Mouse (Mus musculus) liver, embryonic 14.5 days (tissue): ENCODE data around the gene Prkcb. TPM values are rescaled to one million over a fixed set of nuclear protein-coding genes. Genes with fewer than 3 reads are reported as not detected.

Source experiments
- ATAC-seq: fragments of 200-750 bp; cut with Nextera tagmentation; 2 replicates; pipeline ENCODE4 v1.8.0; 2017; ENCODE audit warnings: moderate number of reproducible peaks, mild to moderate bottlenecking, moderate library complexity; ENCODE audit not compliant: insufficient read depth
- DNase-seq, 3 experiments: peaks; one replicate each; pipeline ENCODE4 v3.0.0-alpha.2; 2012 to 2013; ENCODE audit warnings: low read depth in 3 of 3, low spot score in 3 of 3
- H3K27ac ChIP-seq: fragments of 300-500 bp; sonication (generic); 2 replicates; pipeline ENCODE4 v1.5.1; 2014; ENCODE audit warnings: moderate library complexity, mild to moderate bottlenecking, control low read depth, inconsistent platforms
- H3K27me3 ChIP-seq: fragments of 300-500 bp; sonication (generic); 2 replicates; pipeline ENCODE4 v1.6.1; 2014; ENCODE audit warnings: mild to moderate bottlenecking, low read length, moderate library complexity; ENCODE audit not compliant: control insufficient read depth, insufficient read depth
- H3K36me3 ChIP-seq: fragments of 300-500 bp; sonication (generic); replicated peaks from 2 replicates; pipeline ENCODE4 v1.6.1; 2014; ENCODE audit warnings: low read depth; ENCODE audit not compliant: control insufficient read depth, insufficient read depth
- H3K4me1 ChIP-seq, 2 experiments: fragments of 200-500 bp in 1 of 2; fragments of 300-500 bp in 1 of 2; sonication (generic) in 1 of 2; replicated peaks; 2 replicates each; pipeline ENCODE4 v1.6.1; 2012 to 2014; ENCODE audit warnings: antibody characterized with exemption in 1 of 2, inconsistent platforms in 1 of 2, low read length in 1 of 2; ENCODE audit not compliant: control insufficient read depth in 2 of 2, insufficient read depth in 2 of 2
- H3K4me2 ChIP-seq: fragments of 300-500 bp; sonication (generic); 2 replicates; pipeline ENCODE4 v1.6.1; 2014; ENCODE audit warnings: low read depth, mild to moderate bottlenecking, control low read depth, moderate library complexity
- H3K4me3 ChIP-seq, 2 experiments: fragments of 200-500 bp in 1 of 2; fragments of 300-500 bp in 1 of 2; sonication (generic) in 1 of 2; 2 replicates each; pipeline ENCODE4 v1.5.1; 2012 to 2014; ENCODE audit warnings: low read depth in 2 of 2, low read length in 2 of 2, mild to moderate bottlenecking in 2 of 2, control low read depth in 1 of 2, inconsistent platforms in 1 of 2, moderate library complexity in 1 of 2; ENCODE audit not compliant: insufficient read depth in 1 of 2
- H3K9ac ChIP-seq: fragments of 300-500 bp; sonication (generic); replicated peaks from 2 replicates; pipeline ENCODE4 v1.6.1; 2014; ENCODE audit warnings: mild to moderate bottlenecking, control low read depth, moderate library complexity
- H3K9me3 ChIP-seq: fragments of 300-500 bp; sonication (generic); 2 replicates; pipeline ENCODE4 v1.6.1; 2016; ENCODE audit warnings: low read length, mixed read lengths; ENCODE audit not compliant: control insufficient read depth
- CTCF ChIP-seq: IDR thresholded peaks from 2 replicates; pipeline ENCODE4 v1.5.1; 2016; ENCODE audit warnings: antibody characterized with exemption, low read depth, control low read depth
- EP300 ChIP-seq: IDR thresholded peaks from 2 replicates; pipeline ENCODE4 v1.6.1; 2016; ENCODE audit warnings: antibody characterized with exemption, low read depth
- WGBS: fragments of 180-500 bp; shearing (Covaris S2); extraction: QIAGEN DNeasy Blood & Tissue Kit; methylation state at CpG from one replicate; pipeline ENCODE4 v1.1.7; 2014; ENCODE audit not compliant: insufficient replicate concordance; 5-methylcytosine and 5-hydroxymethylcytosine counted together
- polyA plus RNA-seq, 2 experiments: library from polyadenylated mRNA; depleted of rRNA in 1 of 2; stranded (reverse) in 1 of 2; unstranded in 1 of 2; fragments of >200 nt; fragmentation: Nextera tagmentation in 1 of 2; extraction: Ambion mirVana in 1 of 2; gene quantifications; 2 replicates each; pipeline versions ENCODE4 v1.2.1 to v1.2.3; 2012 to 2014

Gene Prkcb
- polyA plus RNA-seq, 2 experiments, result 1.6 to 2.3 TPM

DNA sequence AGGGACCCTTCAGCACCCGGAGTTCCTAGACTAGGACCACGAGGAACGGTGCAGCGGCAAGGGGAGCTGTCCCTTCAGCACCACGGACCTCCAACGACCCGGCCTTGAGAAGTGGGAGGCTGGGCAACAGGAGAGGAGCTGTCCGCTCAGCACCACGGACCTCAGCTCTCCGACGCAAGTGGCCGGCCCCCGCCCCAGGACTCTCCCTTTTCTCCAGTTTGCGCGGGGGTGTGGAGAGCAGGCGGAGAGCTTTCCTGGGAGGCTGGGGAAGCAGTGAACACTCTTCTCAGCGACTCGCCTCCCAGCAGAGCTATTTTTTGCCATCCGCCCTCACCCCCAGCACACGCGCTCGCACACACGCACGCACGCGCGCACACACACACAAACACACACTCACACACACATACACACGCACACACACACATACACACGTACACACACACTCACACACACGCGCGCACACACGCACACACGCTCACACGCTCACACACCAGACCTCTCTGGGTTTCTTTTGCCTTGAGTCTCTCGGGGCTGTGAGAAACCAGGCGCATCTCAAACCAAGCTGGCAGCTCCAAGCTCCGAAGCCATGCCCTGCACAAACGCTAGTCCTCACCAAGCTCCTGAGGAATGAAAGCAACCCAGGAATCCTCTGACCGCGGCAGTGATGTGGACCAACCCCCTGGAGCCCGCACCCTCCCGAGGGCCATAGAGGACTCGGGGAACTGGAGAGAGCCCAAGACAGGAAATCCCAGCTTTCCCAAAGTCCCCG, 382.5 kb downstream of the Prkcb start:
- Histone ChIP-seq H3K4me3 (no peak overlapping the region), H3K36me3 (no peaks in the 10 kb centered on the region), H3K27me3 (no peaks in the 10 kb centered on the region), H3K4me1 (no peaks in the 10 kb centered on the region), H3K4me2 (no peak overlapping the region), H3K9me3 (no peaks in the 10 kb centered on the region), H3K27ac (no peak overlapping the region), H3K9ac (no peak overlapping the region)
- ATAC-seq, result peak; percentile 50; the same call in 1 of the 2 replicates
- TF ChIP-seq CTCF, result no peak
- TF ChIP-seq EP300, result no peak
- peak; percentile 45 to 55 (median 51) for DNase-seq
- 12% methylated on average over 44 of the region's 45 CpGs for WGBS

DNA sequence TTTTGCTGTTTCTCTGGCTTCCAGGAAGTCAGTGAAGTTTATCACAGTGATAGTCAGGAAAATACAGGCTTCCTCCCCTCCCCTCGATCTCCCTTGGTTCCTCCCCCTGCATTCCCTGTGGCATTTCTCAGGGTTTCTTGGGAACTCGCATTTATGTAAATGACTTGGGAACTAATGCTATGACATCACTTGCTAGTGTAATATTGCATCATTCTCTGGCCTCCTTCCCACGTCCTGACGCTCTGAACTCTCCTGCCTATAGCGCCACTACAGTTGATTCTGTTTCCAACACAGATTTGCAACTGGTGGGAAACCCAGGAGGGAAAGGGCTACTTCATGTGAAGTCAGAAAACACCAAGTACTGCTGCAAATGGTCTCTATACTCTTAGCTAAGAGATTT, 384.4 kb downstream of the Prkcb start:
- H3K9me3 ChIP-seq, result no peaks in the 10 kb centered on the region
- H3K36me3 ChIP-seq, result no peaks in the 10 kb centered on the region
- no peak for DNase-seq
- no peak overlapping the region for H3K9ac ChIP-seq
- H3K4me1 ChIP-seq, result no peaks in the 10 kb centered on the region
- WGBS, result 29% methylated on average over 5 of the region's 5 CpGs
- H3K27ac ChIP-seq, result no peak overlapping the region
- TF ChIP-seq CTCF (no peak), EP300 (no peak)
- H3K4me3 ChIP-seq, result no peak overlapping the region
- H3K27me3 ChIP-seq, result no peaks in the 10 kb centered on the region
- H3K4me2 ChIP-seq, result no peak overlapping the region
- ATAC-seq, result no peak

DNA sequence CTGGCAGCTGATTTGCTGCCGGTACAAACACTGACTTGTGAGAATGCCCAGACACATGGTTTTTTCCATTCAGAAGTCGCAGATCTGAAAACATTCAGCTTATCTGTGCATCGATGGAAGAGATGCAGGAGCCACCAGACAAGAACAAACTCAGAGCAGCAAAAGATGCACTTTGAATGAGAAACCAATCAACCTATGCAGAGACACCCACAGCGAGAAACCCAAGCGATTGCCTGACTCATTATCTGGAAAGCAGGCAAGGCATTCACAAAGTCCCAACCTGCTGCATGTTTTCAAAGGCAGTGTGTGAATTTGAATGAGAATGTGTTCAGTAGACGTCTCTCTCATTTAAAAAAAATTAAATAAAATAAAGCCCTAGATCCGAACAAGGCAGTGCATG, 386.7 kb downstream of the Prkcb start:
- no peak for DNase-seq
- ATAC-seq, result no peak
- Histone ChIP-seq H3K9ac (no peak overlapping the region), H3K4me3 (no peak overlapping the region), H3K4me2 (no peak overlapping the region), H3K36me3 (no peaks in the 10 kb centered on the region), H3K27ac (no peak overlapping the region), H3K9me3 (no peaks in the 10 kb centered on the region), H3K27me3 (no peaks in the 10 kb centered on the region), H3K4me1 (no peaks in the 10 kb centered on the region)
- TF ChIP-seq EP300 (no peak), CTCF (no peak)
- WGBS, result 62% methylated on average over 7 of the region's 7 CpGs

Other genes starting within 250 kb of the Prkcb start
- 11.3 and 11.7 TPM in 2 replicates for gene Ubfd1, start 221.6 kb upstream of the Prkcb start, polyA plus RNA-seq (2012; rRNA removed)
- 16.9 and 20.5 TPM in 2 replicates for gene Ubfd1, start 221.6 kb upstream of the Prkcb start, polyA plus RNA-seq (2014; fragmentation: Nextera tagmentation; extraction: Ambion mirVana)
- 3.7 and 4.0 TPM in 2 replicates for gene Ears2, start 221.5 kb upstream of the Prkcb start, polyA plus RNA-seq (2012; rRNA removed)
- gene Ears2, start 221.5 kb upstream of the Prkcb start, polyA plus RNA-seq (2014; fragmentation: Nextera tagmentation; extraction: Ambion mirVana), result 6.9 and 7.9 TPM in 2 replicates
- gene Ndufab1, start 186.9 kb upstream of the Prkcb start, polyA plus RNA-seq (2012; rRNA removed), result 32.6 and 58.5 TPM in 2 replicates
- gene Ndufab1, start 186.9 kb upstream of the Prkcb start, polyA plus RNA-seq (2014; fragmentation: Nextera tagmentation; extraction: Ambion mirVana), result 419 and 440 TPM in 2 replicates
- gene Palb2, start 155.8 kb upstream of the Prkcb start, polyA plus RNA-seq (2012; rRNA removed), result 8.7 and 9.4 TPM in 2 replicates
- gene Palb2, start 155.8 kb upstream of the Prkcb start, polyA plus RNA-seq (2014; fragmentation: Nextera tagmentation; extraction: Ambion mirVana), result 10.7 and 13.9 TPM in 2 replicates
- 29.6 and 32.6 TPM in 2 replicates for gene Dctn5, start 155.7 kb upstream of the Prkcb start, polyA plus RNA-seq (2012; rRNA removed)
- gene Dctn5, start 155.7 kb upstream of the Prkcb start, polyA plus RNA-seq (2014; fragmentation: Nextera tagmentation; extraction: Ambion mirVana), result 38.5 and 39.0 TPM in 2 replicates
- 53.5 and 59.6 TPM in 2 replicates for gene Plk1, start 129.3 kb upstream of the Prkcb start, polyA plus RNA-seq (2012; rRNA removed)
- gene Plk1, start 129.3 kb upstream of the Prkcb start, polyA plus RNA-seq (2014; fragmentation: Nextera tagmentation; extraction: Ambion mirVana), result 77.0 and 87.0 TPM in 2 replicates
- gene Ern2, start 102.5 kb upstream of the Prkcb start, polyA plus RNA-seq (2012; rRNA removed), result 0.01 TPM in 1 of 2 replicates, not detected in the other
- not detected in 2 replicates for gene Ern2, start 102.5 kb upstream of the Prkcb start, polyA plus RNA-seq (2014; fragmentation: Nextera tagmentation; extraction: Ambion mirVana)
- gene Chp2, start 69.3 kb upstream of the Prkcb start, polyA plus RNA-seq (2012; rRNA removed), result 1.2 and 1.4 TPM in 2 replicates
- 0.50 and 0.71 TPM in 2 replicates for gene Chp2, start 69.3 kb upstream of the Prkcb start, polyA plus RNA-seq (2014; fragmentation: Nextera tagmentation; extraction: Ambion mirVana)